Mouse (Mus musculus) gastrocnemius, postnatal 36 days (tissue): ENCODE results near the gene Actn4. TPM values are rescaled to one million over a fixed set of nuclear protein-coding genes. Genes with fewer than 3 reads are reported as not detected.

Experiments
- DNase-seq, 2 experiments: peaks; one replicate each; pipeline ENCODE4 v3.0.0; 2022
- intact Hi-C: fragments of 180-260 bp; cut with DNase I; formaldehyde crosslinking; loops from one replicate; pipeline ENCODE4 v1.15.1; 2025
- total RNA-seq, 2 experiments: library from RNA; stranded (reverse); gene quantifications; 2 replicates each; pipeline ENCODE4 v1.2.3; 2021

The Actn4 gene
- total RNA-seq, 2 experiments from 2014 or later: 31.6 to 35.1 TPM

DNA sequence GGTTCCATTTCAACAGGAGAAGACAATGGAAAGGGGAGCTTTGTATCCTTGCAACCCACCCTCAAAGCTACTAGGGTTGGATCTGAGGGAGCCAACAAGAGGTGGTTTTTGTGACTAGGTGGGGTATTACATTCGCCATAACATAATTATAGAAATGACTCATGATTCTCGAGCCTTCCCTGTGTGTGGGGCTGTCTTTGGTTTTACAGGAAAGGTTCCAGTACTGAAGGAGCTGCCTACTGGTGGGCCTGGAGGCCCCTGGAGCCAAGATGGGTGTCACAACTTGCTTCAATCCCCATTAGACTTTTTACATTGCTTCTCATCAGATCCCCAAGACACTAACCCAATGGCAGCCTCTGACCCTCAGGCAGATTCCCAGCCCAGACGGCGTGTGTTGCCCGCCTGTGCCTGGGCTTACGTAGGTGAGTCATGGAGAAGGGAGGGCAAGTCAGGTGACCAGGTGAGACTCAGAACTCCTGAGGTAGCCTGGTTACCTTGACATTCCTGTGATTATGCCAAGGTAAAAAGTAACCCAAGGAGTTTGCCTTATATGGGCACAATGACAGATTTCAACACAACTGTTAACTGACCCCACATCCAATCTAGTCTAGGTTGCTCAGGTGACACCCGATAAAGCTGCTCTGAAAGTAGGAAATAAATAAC is 31.0 kb downstream of the Actn4 start:
- intact Hi-C loops: no loop called here
- no peak for DNase-seq

DNA sequence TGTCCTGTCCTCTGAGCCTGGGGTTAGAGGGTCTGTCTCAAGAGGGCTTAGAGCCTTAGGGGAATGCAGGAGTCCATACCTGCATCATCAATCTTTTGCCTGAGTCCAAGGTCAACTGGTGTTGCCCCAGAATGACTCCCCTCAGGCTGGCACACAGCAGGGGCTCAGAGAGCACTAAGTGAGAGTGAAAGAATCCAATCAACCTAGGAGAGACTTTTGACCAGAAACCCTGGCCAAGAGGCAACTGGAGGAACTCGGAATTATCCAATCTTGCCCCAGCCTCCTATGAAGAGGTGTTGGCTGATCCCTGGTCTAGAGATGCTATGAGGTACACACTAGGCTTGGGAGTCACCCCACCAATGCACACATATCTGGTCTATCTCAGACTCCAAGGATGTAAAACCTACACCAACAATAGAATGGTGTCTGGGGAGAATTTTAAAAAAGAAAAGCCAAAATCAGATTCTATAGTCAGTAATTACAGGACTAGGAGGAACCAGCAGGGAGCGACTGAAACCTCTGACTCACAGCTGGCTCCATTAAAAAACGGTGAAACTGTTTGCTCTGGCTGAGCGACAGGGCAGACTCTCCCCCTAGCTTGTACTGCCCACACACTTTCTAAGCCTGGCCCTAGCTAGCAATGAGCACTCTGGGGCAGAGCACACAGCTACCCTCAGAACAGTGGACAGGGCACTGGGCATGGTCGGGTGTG is 31.7 kb downstream of the Actn4 start:
- DNase-seq: no peak
- intact Hi-C loops: no loop called here

DNA sequence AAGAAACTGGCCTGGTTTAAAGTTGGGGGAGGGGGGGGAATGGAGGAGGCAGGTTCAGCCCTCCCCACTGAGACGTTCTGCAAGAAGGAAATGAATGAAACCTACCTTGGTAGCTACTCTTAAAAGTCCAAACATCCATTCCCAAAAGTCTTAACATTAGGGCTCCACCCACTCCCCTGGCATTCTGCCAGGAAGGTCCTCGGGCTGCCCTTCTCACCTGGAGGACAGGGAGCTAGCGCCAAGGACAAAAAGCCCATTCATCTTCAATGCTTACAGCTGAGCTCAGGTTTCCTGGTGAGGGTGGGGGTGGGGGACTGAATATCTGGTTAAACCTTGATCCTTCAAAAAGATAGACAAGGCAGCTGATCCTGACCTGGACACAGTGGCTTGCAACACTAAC is 32.8 kb downstream of the Actn4 start:
- intact Hi-C loops: no loop called here
- DNase-seq: no peak

DNA sequence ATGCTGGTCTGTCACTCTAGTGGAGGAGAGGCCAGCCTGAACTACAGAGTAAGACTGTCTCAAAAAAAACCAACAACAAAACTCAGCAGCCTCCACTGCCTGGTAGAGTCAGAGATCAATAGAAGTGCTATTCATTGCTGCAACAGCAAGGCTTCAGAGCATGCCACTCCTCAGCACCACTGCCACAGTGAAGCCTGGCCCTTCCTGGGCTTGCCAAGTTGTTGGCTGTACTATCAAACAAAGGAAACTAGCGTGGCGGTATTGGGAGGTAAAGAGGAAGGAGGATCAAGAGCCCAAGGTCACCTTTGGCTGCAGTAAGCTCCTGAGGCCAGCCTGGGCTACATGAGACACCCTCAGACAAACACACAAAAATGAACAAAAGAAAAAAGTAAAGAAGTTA is 36.0 kb downstream of the Actn4 start:
- intact Hi-C loops: no loop called here
- no peak for DNase-seq

DNA sequence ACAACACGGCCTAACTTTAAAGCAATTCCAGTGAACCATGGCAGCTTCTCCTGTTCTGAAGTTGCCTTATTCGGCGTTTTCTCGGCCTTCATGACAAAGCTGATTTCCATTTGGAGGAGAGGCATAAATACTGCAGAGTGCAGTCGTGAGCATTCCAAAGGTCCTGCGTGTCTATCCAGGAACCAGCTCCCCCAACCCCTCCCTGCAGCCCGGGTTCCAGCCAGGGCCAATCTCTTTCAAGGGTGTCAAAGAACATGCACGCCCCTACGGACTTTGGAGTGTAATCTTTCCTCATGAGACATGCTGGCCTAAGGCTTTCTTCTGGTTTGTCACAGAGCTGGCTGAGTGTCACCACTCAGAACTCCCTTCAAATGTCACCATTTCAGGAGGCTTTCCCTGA is 36.8 kb downstream of the Actn4 start:
- peak in 1 of 2 experiments; percentile 75 for DNase-seq
- intact Hi-C loops: no loop called here

DNA sequence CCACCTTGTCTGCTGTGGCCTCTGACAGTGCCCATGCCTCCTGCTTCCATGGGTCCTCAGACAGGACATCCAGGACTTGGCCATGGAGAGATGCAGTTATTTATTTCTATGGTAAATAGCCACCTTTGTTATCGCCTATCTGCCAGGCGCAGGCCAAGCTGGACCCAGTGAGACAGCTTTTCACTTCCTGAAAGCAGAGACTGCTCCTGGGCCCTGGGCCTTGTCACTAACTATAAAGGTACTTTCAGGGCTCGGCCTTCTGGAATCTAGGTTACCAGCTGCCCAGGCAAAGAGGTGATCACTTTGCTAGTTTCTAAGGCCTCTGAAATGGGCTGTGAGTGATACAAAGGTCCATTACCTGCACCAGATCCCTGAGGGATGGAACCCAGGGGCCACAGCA is 37.3 kb downstream of the Actn4 start:
- DNase-seq: no peak

DNA sequence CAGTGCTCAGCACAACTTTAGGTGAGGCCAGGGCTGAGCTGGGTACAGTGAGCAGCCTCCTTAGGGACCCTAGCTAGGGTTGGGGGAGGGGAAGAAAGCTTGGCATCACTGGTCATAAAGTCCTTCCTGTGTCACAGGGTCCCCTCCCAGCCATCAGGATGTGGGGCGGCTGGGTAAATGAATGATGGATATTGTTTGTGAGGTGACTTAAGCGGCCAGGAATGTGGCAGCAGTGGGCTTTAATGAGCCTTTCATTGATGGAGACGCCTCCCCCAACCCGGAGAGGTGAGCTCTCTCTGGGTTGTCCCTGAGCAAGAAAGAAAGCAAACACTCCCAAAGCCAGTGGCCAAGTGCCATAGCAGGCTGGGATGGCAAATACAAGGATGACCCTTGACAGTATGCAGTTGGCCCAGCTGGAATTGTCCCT is 38.3 kb downstream of the Actn4 start:
- no peak for DNase-seq
- intact Hi-C loops: loop anchor here (5.0 kb wide), 1 partner anchor 33 kb away; no protein-coding TSS in a partner anchor

More for the DNA sequence above, 37.3 kb downstream of the Actn4 start:
- intact Hi-C loops: loop anchor here (5.0 kb wide), 1 partner anchor 32 kb away; no protein-coding TSS in a partner anchor

DNA sequence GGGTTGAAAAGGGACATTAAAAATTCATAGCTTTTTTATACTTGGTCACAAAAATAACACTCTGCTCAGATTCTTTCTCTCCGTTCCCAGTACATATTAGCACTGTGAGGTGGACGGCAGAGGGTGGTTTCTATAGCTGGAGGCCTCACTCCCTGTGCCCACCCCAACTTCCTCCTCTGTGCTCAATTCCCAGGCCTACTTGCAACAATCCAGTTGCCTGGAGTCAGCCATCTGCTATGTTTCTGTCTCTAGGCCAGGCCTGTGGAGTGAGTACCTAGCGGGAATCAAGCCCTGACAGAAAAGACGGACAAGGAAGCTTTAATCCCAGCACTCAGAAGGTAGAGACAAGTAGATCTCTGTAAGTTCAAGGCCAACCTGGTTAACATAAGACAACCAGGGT is 39.5 kb downstream of the Actn4 start:
- DNase-seq: no peak
- intact Hi-C loops: loop anchor here (5.0 kb wide), 1 partner anchor 35 kb away; no protein-coding TSS in a partner anchor

DNA sequence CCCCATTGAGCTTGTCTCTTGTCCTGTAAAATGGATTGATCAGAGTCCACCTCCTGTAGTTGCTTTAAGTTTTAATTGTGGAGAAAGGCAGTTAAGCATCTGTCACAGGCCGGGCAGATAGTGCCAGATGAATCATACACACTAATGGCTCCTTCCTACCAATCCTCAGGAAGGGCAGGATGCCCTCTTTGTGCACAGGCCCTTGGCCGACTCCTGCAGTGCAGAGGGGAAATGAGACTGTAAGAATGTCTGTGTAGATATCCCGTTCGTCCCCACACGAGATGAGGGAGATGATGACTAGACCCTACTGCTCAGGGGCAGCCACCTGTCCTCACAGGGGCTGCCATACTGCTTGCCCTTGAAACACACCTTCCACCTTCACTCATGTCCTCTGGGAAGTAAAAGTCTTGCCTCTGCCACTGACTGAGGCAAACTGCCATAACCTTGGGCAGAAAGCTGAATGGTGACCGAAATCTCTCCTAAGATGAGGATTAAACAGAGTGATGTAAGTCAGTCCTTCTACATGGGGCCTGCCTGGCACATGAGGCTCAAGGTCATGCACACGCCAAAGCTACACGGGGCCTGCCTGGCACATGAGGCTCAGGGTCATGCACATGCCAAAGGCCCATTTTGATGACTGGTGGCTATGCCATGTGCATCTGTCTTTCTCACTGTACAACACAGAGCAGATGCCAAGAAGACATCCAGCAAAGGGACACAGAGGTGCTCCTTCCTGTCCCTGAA is 40.2 kb downstream of the Actn4 start:
- DNase-seq: no peak
- intact Hi-C loops: loop anchor here (5.0 kb wide), 1 partner anchor 35 kb away; no protein-coding TSS in a partner anchor

DNA sequence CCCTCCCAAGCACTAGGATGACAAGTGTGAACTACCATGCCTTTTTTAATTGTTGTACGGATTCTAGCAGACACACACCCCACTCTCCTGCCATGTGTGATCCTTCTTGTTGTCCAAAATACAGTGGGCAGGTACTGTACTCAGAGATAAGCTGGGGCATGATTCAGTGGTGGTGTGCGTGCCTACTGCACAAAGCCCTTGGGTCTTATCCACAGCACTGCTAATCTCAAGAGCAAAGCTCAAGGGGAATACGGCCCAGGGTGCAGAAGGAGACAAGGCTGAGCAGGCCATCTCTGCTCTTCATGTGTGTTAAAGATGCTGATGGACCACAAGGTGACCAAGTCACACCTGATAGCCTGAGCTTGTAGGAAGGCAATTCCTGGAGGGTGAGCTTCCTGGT is 41.0 kb downstream of the Actn4 start:
- intact Hi-C loops: loop anchor here (5.0 kb wide), 1 partner anchor 36 kb away; no protein-coding TSS in a partner anchor
- DNase-seq: no peak

DNA sequence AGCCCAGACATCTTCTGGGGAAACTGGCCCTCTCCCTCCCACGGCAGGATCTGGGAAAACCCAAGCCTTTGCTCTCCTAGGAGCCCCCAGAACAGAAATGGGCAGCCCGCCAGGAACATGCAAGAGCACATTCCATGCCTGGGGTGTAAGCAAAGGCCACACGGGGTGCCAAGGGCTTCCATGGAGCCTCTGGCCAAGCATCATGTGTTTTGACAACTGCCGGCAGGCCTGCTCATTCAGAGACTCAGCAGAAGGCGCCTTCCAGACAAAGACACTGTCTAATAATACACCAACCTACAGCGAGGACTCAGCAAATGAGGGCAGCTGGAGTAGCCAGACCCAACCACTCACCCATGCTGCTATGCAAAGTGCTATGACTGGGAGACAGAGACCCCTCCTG is 42.3 kb downstream of the Actn4 start:
- intact Hi-C loops: loop anchor here (5.0 kb wide), 1 partner anchor 37 kb away; no protein-coding TSS in a partner anchor

DNA sequence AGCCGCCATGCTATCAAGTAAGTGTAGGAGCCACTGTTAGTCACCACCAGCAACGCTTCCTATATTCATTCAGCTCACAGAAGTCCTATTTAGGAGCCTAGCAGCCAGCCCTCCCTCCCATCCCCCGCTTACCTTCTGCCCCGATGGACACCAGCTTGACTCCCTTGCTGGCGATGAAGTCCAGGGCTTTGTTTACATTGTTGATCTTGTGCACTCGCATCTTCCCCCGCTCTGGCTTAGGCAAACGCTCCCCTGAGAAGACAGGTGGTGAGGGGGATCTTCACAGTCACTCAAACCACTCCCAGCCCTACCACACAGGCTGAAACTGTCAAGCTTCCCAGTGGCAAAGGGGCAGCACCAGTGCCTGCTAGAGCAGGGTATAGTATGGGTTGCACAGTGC is 43.6 kb downstream of the Actn4 start:
- intact Hi-C loops: no loop called here
- no peak for DNase-seq

More for the DNA sequence above, 42.3 kb downstream of the Actn4 start:
- DNase-seq: peak in 1 of 2 experiments; percentile 86

DNA sequence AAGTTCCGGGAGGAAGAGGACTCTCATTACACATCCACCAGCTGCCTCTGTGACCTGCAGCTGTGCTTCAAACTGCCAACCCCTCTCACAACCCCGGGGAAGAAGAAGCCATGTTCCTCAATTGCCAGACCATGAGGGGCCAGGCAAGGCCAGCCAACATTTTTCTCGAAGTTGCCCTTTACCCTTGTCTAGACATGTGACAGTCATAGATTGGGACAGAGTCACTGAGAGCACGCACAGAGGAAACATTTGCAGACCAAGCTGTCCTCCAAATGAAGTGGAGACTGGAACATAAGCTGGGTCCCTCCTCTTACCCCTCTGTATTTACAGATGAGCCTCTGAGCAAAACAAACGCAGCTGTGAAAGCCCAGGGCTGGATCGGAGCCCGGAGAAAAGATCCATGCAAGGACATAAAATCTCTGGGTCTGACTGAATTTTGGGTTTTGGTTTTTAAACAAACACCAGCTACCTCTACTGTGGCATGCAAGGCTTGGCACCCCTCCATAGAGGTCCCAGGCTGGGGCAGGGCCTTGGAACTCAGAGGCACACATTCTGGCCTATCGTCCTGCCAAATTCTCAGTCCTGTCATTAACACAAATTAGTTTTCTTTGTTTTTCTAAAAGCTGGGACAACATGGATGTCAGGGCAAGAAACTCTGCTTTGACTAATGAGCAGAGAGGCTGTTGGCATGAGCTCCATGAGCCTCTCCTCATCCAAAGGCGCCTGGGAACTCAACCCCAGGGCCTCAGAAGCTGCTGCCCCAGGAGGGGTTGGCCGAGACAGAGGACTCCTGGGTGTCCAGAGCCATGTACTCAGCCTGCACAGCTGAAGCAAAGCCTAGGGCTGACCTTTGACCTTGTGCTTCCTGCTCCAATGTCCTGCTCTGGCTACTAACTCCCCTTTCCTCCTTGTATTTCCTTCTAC is 44.4 kb downstream of the Actn4 start:
- DNase-seq: peak; percentile 52 to 78
- intact Hi-C loops: no loop called here

DNA sequence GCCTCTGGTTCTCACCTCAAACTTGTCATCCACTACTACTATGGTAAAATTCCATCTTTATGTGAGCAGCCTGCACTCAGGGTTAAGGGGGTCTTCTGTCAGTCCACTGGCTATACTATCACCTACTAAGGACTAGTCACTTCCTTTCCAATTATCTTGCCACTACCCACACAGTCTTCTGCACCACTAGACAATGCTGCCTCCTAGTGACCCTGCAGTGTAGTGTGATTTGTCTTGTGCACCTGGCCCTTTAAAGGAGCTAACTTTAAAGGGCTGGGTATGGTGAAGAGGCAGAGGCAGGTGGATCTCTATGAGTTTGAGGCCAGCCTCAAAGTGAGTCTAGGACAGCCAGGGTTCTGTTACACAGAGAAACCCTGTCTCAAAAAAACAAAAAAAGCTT is 45.6 kb downstream of the Actn4 start:
- intact Hi-C loops: no loop called here
- DNase-seq: no peak

DNA sequence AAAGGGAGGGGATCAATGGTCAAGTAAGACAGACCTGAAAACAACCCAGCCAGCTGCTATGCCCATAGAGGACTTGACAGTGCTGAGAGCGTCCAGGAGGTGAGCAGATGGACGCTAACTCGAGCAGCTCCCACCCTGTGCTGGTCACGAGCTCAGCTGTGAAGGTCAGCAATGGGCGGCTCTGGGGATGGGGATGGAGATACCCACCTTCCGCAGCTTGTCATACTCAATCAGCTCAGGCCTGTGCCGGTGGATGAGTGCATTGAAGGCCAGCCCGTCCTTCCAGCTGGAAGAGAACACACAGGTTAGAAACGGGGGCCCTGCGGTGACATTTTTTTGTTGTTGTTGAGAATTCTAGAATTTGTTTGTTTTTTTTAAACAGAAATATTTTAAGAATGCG is 49.0 kb downstream of the Actn4 start:
- intact Hi-C loops: no loop called here

DNA sequence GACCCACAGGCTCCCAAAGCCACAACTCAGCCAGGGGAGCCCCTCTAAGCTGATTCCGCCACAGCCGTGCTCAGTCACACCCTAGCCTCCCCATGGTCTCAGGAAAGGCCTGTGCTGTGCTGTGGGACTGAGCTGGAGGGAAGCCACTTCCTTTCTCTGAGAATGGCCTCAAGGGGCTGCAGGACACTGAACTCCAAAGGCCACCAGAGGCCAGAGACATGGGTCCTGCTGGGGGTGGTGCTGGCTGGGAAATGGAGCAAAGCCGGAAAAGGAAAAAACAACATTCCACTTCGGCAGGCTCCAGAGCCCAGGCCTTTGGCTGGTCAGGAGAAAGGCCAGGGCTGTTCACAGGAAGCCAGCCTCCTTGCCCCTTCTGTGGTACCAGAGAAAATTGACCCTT is 50.5 kb downstream of the Actn4 start:
- DNase-seq: peak in 1 of 2 experiments; percentile 36
- intact Hi-C loops: no loop called here

More for the DNA sequence above, 49.0 kb downstream of the Actn4 start:
- no peak for DNase-seq

DNA sequence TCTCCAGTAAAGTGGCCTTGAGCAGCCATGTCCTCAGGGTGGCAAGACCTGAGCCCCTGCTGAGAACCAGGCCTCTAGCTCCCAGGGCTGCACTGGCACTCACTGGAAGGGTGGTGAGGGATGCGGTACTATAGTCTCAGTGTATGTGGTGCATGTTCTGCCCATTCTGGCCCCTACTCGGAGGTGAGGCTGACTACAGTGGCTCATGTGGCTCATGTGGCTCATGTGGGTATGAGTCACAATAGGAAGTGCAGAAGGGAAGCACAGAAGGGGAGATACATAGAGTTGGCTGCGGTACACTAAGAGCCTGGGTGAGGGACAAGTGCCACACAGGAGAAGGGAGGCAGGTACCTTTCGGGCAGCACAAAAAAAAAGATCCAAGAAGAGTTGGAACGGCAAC is 54.9 kb downstream of the Actn4 start:
- intact Hi-C loops: no loop called here

DNA sequence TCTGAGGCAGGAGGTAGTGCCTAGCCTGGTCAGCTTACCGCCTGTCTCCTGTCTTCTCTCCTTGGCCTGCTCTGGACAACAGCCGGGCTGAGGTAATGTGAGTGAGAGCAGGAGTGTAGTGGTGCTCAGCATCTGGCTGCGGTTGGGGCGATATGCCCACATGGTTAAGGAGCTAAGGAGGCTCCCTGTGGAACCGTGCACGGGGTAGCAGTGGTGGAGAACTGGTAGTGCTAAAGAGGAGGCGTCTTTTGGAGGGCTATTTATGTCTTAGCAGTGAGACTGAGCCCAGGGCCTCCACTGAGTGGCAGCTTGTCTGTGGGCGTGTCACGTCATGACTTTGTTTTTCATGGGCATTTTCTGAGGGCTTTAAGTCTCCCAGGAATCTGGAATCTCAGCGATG is 58.4 kb downstream of the Actn4 start:
- intact Hi-C loops: no loop called here
- DNase-seq: no peak

More for the DNA sequence above, 54.9 kb downstream of the Actn4 start:
- DNase-seq: no peak

DNA sequence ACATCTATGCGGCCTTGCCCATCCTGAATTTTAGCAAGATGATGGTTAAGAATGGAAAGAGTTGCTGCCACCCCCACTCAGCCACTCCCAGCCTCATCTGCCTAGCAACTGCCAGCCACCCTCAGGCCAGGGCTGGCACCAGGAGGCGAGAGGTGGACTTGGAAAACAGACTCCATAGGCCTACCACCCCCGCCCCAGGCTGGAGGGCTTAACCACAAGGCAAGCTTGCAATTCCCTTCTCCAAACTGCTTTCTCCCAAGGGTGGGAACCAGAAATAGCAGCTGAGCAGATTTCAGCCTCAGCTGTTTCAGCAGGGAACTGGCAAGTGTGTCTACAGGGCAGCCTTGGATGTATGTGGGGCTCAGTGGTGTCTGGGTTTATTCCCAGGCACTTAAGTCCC is 59.3 kb downstream of the Actn4 start:
- DNase-seq: no peak

DNA sequence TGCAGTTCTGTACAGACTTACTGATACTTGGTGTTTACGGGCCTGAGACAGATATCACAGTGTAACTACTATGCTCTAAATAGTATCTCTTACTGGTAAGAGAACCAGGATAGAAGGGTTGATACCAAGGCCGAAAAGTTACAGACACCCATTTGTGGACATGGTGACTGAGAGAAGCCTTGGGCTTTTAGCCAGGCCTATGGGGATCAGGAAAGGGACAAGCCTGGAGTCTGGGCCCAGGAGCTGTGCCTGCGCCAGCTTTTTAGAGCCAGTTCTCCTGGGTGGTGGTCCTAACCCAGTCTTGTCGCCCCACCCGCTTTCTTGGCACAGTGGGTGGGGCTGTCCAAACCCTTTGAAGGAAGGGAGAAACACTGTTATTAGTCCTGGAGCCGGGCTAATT is 60.0 kb downstream of the Actn4 start:
- no peak for DNase-seq
- intact Hi-C loops: no loop called here

More for the DNA sequence above, 59.3 kb downstream of the Actn4 start:
- intact Hi-C loops: no loop called here
